Mouse (Mus musculus): Measurements from ENCODE around the gene Tmem117. TPM values are rescaled to one million over a fixed set of nuclear protein-coding genes. Genes with fewer than 3 reads are reported as not detected.

Tmem117 gene
- total and polyA plus RNA-seq, 2 experiments from 2014 or later: 17.4 to 21.6 TPM

- Histone ChIP-seq H3K4me2 (ENCODE audit: low read depth, low read length) (no peak overlapping the region), H3K4me3 (ENCODE audit: low read length) (no peak overlapping the region), H3K4me1 (ENCODE audit: insufficient read depth, low read length) (no peaks in the 10 kb centered on the region), H3K27ac (no peak overlapping the region), H3K27me3 (ENCODE audit: insufficient read depth, low read length) (no peaks in the 10 kb centered on the region), H3K9ac (replicated peaks; ENCODE audit: low read length) (no peak overlapping the region), H3K9me3 (ENCODE audit: low read length) (no peaks in the 10 kb centered on the region), H3K36me3 (ENCODE audit: insufficient read depth, low read length) (no peaks in the 10 kb centered on the region)
- ATAC-seq: no peak
- no peak for TF ChIP-seq CTCF (IDR thresholded peaks at IDR 0.05; ENCODE audit: low read depth)
- no peak for DNase-seq (ENCODE audit: low spot score)
- WGBS: 36% methylated on average over 5 of the region's 5 CpGs
Measured at GRCm38 (mm10) chr15:94894086-94894485, 265.1 kb downstream of the Tmem117 start.

GRCm38 (mm10) chr15:94895681-94896080, 266.6 kb downstream of the Tmem117 start:
- no peak for TF ChIP-seq CTCF (IDR thresholded peaks at IDR 0.05; ENCODE audit: low read depth)
- Histone ChIP-seq H3K4me1 (ENCODE audit: insufficient read depth, low read length) (no peaks in the 10 kb centered on the region), H3K36me3 (ENCODE audit: insufficient read depth, low read length) (no peaks in the 10 kb centered on the region), H3K9ac (replicated peaks; ENCODE audit: low read length) (no peak overlapping the region), H3K27me3 (ENCODE audit: insufficient read depth, low read length) (no peaks in the 10 kb centered on the region), H3K27ac (no peak overlapping the region), H3K4me3 (ENCODE audit: low read length) (no peak overlapping the region), H3K4me2 (ENCODE audit: low read depth, low read length) (no peak overlapping the region), H3K9me3 (ENCODE audit: low read length) (no peaks in the 10 kb centered on the region)
- DNase-seq (ENCODE audit: low spot score): peak; percentile 40
- WGBS: 78% methylated on average over 11 of the region's 11 CpGs
- ATAC-seq: no peak

GRCm38 (mm10) chr15:94903188-94903587, 274.2 kb downstream of the Tmem117 start:
- H3K4me2 ChIP-seq (ENCODE audit: low read depth, low read length): no peak overlapping the region
- no peaks in the 10 kb centered on the region for H3K9me3 ChIP-seq (ENCODE audit: low read length)
- no peaks in the 10 kb centered on the region for H3K4me1 ChIP-seq (ENCODE audit: insufficient read depth, low read length)
- TF ChIP-seq CTCF (IDR thresholded peaks at IDR 0.05; ENCODE audit: low read depth): no peak
- H3K27me3 ChIP-seq (ENCODE audit: insufficient read depth, low read length): no peaks in the 10 kb centered on the region
- H3K27ac ChIP-seq: no peak overlapping the region
- H3K36me3 ChIP-seq (ENCODE audit: insufficient read depth, low read length): no peaks in the 10 kb centered on the region
- DNase-seq (ENCODE audit: low spot score) (no peak), ATAC-seq (no peak)
- no peak overlapping the region for H3K9ac ChIP-seq (replicated peaks; ENCODE audit: low read length)
- WGBS: 88% methylated on average over 1 of the region's 1 CpGs
- no peak overlapping the region for H3K4me3 ChIP-seq (ENCODE audit: low read length)

- no peaks in the 10 kb centered on the region for H3K4me1 ChIP-seq (ENCODE audit: insufficient read depth, low read length)
- H3K9ac ChIP-seq (replicated peaks; ENCODE audit: low read length): no peak overlapping the region
- no peak for TF ChIP-seq CTCF (IDR thresholded peaks at IDR 0.05; ENCODE audit: low read depth)
- ATAC-seq (no peak), DNase-seq (ENCODE audit: low spot score) (no peak)
- no peak overlapping the region for H3K4me2 ChIP-seq (ENCODE audit: low read depth, low read length)
- no peaks in the 10 kb centered on the region for H3K27me3 ChIP-seq (ENCODE audit: insufficient read depth, low read length)
- no peak overlapping the region for H3K27ac ChIP-seq
- H3K36me3 ChIP-seq (ENCODE audit: insufficient read depth, low read length): no peaks in the 10 kb centered on the region
- 42% methylated on average over 11 of the region's 11 CpGs for WGBS
- H3K9me3 ChIP-seq (ENCODE audit: low read length): no peaks in the 10 kb centered on the region
- no peak overlapping the region for H3K4me3 ChIP-seq (ENCODE audit: low read length)
Measured at GRCm38 (mm10) chr15:94904672-94905407, 275.8 kb downstream of the Tmem117 start.

- Histone ChIP-seq H3K9ac (replicated peaks; ENCODE audit: low read length) (no peak overlapping the region), H3K4me3 (ENCODE audit: low read length) (no peak overlapping the region), H3K9me3 (ENCODE audit: low read length) (no peaks in the 10 kb centered on the region), H3K27ac (no peak overlapping the region), H3K4me1 (ENCODE audit: insufficient read depth, low read length) (no peaks in the 10 kb centered on the region), H3K36me3 (ENCODE audit: insufficient read depth, low read length) (no peaks in the 10 kb centered on the region), H3K4me2 (ENCODE audit: low read depth, low read length) (no peak overlapping the region), H3K27me3 (ENCODE audit: insufficient read depth, low read length) (no peaks in the 10 kb centered on the region)
- TF ChIP-seq CTCF (IDR thresholded peaks at IDR 0.05; ENCODE audit: low read depth): no peak
- WGBS: 13% methylated on average over 1 of the region's 1 CpGs
- DNase-seq (ENCODE audit: low spot score) (no peak), ATAC-seq (no peak)
Measured at GRCm38 (mm10) chr15:94921672-94922071, 292.6 kb downstream of the Tmem117 start.

- no peak for ATAC-seq
Measured at GRCm38 (mm10) chr15:94927986-94928385, 299.0 kb downstream of the Tmem117 start.

GRCm38 (mm10) chr15:94930743-94931142, 301.7 kb downstream of the Tmem117 start:
- Histone ChIP-seq H3K4me1 (ENCODE audit: insufficient read depth, low read length) (no peaks in the 10 kb centered on the region; the same call in 1 of the 2 replicates), H3K4me3 (ENCODE audit: low read length) (no peak overlapping the region), H3K4me2 (ENCODE audit: low read depth, low read length) (no peak overlapping the region), H3K27ac (no peak overlapping the region), H3K9me3 (ENCODE audit: low read length) (no peaks in the 10 kb centered on the region), H3K36me3 (ENCODE audit: insufficient read depth, low read length) (no peaks in the 10 kb centered on the region), H3K9ac (replicated peaks; ENCODE audit: low read length) (no peak overlapping the region), H3K27me3 (ENCODE audit: insufficient read depth, low read length) (no peaks in the 10 kb centered on the region)
- ATAC-seq (no peak), DNase-seq (ENCODE audit: low spot score) (no peak)
- WGBS: 54% methylated on average over 3 of the region's 3 CpGs
- TF ChIP-seq CTCF (IDR thresholded peaks at IDR 0.05; ENCODE audit: low read depth): no peak

More at GRCm38 (mm10) chr15:94927986-94928385, 299.0 kb downstream of the Tmem117 start:
- H3K36me3 ChIP-seq (ENCODE audit: insufficient read depth, low read length): no peaks in the 10 kb centered on the region
- TF ChIP-seq CTCF (IDR thresholded peaks at IDR 0.05; ENCODE audit: low read depth): no peak
- no peak overlapping the region for H3K4me2 ChIP-seq (ENCODE audit: low read depth, low read length)
- no peak overlapping the region for H3K27ac ChIP-seq
- WGBS: 71% methylated on average over 5 of the region's 5 CpGs
- H3K4me3 ChIP-seq (ENCODE audit: low read length): no peak overlapping the region
- H3K9ac ChIP-seq (replicated peaks; ENCODE audit: low read length): no peak overlapping the region
- no peak for DNase-seq (ENCODE audit: low spot score)
- no peaks in the 10 kb centered on the region for H3K27me3 ChIP-seq (ENCODE audit: insufficient read depth, low read length)
- no peaks in the 10 kb centered on the region; the same call in 1 of the 2 replicates for H3K4me1 ChIP-seq (ENCODE audit: insufficient read depth, low read length)
- no peaks in the 10 kb centered on the region for H3K9me3 ChIP-seq (ENCODE audit: low read length)
